Mouse (Mus musculus): ENCODE results near the gene Mpc1.

Gene Mpc1

DNA sequence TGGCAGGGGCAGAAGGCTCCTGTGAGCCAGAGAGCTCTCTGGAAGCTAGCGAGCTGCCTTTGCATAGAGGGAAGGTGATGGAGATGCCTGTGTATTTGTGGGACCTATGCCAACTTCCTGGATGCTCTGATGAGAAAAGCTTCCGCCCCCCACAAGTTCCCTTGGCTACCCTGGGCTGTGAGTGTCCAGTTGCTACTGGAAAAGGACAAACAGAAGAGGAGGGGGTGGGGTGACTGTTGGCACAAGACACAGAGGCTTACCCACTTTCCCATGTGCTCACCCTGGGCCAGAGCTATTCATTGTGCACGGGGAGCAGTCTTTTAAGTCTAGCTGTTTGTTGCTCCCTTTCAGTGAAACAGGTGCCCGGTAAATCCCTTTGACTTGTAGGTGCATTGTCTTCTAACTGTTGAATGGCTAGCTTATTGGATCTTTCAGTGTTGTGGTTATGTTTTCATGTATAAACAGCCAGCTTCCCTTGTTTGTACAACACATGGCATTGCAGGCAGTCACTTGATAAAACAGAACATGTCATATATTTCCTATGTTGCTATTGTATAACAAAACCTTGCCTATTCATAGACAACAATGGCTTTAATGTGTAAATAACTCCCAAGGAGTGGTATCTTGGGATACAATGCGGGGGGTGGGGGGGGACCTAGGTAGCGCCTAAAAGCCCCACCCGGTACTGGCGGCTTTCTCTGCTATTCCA, 57.1 kb downstream of the Mpc1 start:
- no peak for DNase-seq

DNA sequence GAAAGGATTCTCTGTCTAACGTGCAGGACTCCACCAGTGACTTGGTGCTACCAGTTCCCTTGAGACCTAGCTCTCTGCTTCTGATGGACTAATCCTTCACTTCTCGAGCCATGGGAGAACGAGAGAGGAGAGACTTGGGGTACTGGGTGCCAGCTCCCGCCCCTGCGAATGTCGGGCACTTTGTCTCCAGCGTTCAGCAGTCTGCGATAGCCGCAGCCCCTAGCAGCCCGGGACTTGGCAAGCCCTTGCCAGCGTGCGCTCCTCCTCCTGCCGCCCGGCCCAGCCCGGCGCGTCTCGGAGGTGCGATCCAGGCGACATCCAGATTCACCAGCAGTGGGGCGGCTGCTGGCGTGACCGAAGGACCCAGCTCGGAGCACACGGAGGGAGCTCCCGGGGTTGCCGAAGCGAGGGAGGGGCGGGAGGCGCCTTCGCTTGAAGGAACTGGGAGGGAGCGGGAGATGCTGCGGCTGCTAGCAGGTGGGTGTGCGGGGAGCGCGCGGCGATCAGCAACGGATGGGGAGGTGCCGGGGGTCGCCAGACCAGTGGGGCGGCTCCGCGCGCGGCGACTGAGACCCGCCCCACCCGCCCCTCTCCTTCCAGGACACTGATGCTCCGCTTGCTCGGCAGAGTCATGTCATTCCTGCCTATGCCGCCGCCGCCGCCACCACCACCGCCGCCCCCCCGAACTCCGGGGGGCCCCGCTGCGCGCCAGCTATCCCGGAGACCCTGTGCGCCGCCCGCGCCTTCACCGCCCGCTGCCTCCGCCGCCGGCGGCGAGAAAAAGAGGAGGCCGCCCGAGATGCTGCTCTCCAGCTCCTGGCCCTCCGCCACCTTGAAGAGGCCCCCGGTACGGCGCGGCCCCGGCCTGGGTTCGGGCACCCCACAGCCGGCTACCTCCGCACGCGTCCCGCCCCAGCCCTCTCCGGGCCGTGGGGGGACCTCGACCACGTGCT, 58.0 kb downstream of the Mpc1 start:
- DNase-seq: no peak

DNA sequence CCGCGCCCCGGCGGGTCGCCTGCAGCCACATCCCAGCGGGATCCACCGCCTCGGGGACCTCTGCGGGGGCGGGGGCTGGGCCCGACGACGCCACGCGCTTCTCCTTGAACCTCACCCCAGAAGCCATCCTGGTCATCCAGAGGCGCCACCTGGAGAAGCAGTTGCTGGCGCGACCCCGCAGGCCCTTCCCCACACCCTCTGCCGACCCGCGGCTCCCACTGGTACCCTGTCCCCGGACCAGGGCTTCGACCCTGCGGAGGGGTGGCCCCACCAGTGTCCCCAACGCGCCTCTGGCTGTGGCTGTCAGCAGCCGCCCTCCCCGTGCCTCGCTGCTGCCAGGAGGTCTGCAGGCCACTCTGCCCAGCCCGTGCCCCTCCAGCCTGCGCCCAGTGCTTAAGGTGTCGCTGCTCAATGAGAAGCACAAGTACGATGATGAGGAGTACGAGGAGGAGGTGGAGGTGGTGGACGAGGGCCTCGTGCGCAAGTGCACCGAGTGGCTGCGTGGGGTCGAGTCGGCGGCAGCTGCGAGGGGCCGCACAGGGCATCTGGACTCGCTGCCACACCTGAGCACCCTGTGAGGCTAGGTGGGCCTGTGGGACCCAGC, 58.8 kb downstream of the Mpc1 start:
- DNase-seq: no peak

DNA sequence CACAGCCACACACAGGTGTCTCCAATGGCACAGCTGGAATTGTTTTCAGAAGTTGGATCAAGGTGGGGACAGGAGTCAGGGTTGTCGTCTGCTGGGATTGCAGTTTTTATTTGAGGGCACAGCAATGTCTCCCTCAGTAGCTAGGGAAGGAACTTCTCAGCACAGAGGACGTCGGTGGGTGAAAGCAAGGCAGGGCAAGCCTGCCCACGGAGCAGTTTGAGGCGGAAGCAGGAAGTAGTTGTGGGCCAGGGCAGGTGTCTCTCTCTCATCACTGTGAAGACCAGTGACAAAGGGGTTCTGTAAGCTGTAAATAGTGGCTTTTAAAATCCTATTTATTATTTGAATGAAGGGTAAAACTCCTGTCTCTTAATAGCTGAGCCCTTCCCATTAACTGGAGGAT, 60.0 kb downstream of the Mpc1 start:
- no peak for DNase-seq

DNA sequence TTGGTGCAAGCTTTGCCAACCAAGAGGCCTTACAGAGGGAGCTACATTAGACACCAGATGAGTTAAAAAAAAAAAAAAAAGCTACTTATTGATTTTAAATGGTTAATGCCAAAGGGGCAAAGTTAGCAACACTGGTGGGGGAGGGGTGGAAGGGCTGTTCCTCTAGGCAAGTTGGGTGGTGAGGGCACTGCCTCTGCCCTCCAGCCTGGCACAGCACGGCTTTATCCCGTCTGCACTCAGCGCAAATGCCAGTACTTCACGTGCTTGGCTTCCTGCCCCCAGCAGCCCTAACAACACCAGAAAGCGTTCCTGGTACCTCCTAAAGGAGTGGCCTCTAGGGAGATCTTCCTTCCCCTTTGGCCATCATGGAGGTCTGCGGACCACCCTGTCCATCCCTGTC, 60.7 kb downstream of the Mpc1 start:
- DNase-seq: no peak
